Mouse (Mus musculus) spleen, adult 2 months (tissue): Measurements from ENCODE around the gene Gm20924. TPM values are rescaled to one million over a fixed set of nuclear protein-coding genes. Genes with fewer than 3 reads are reported as not detected.
"Not testable (repeated sequence)": the region's sequence is repeated elsewhere in the genome, so short reads cannot be mapped to it uniquely, and the experiment has no call there.

ENCODE experiments used
- DNase-seq, 2 experiments: peaks; one replicate each; pipeline versions ENCODE4 v3.0.0 to v3.0.0-alpha.2; 2012 to 2021; ENCODE audit warnings: low spot score in 2 of 2, low read depth in 1 of 2
- H3K27ac ChIP-seq: fragments of 200-500 bp; 2 replicates; pipeline ENCODE4 v1.5.1; 2012; ENCODE audit warnings: low read length, inconsistent platforms; ENCODE audit not compliant: insufficient read depth
- H3K27me3 ChIP-seq: fragments of 200-500 bp; 2 replicates; pipeline ENCODE4 v1.6.1; 2012; ENCODE audit warnings: mild to moderate bottlenecking, moderate library complexity, low read length, inconsistent platforms; ENCODE audit not compliant: control insufficient read depth, insufficient read depth
- H3K36me3 ChIP-seq: fragments of 200-500 bp; 2 replicates; pipeline ENCODE4 v1.6.1; 2012; ENCODE audit warnings: mild to moderate bottlenecking, low read length, inconsistent platforms; ENCODE audit not compliant: control insufficient read depth, insufficient read depth
- H3K4me1 ChIP-seq: fragments of 200-500 bp; 2 replicates; pipeline ENCODE4 v1.6.1; 2011; ENCODE audit warnings: inconsistent platforms; ENCODE audit not compliant: control insufficient read depth, insufficient read depth, insufficient read length
- H3K4me3 ChIP-seq: fragments of 200-500 bp; 2 replicates; pipeline ENCODE4 v1.5.1; 2011; ENCODE audit warnings: mild to moderate bottlenecking, inconsistent platforms; ENCODE audit not compliant: insufficient read depth, insufficient read length; ENCODE audit errors: extremely low read depth
- WGBS: fragments of 180-500 bp; shearing (Covaris S2); methylation state at CpG from one replicate; pipeline ENCODE4 v1.1.7; 2018; 5-methylcytosine and 5-hydroxymethylcytosine counted together
- polyA plus RNA-seq: library from polyadenylated mRNA; depleted of rRNA; stranded (reverse); fragments of >200 nt; gene quantifications from 2 replicates; pipeline ENCODE4 v1.2.3, GENCODE M21; 2012; rRNA removed

Gene Gm20924
- polyA plus RNA-seq: not detected in 2 replicates

DNA sequence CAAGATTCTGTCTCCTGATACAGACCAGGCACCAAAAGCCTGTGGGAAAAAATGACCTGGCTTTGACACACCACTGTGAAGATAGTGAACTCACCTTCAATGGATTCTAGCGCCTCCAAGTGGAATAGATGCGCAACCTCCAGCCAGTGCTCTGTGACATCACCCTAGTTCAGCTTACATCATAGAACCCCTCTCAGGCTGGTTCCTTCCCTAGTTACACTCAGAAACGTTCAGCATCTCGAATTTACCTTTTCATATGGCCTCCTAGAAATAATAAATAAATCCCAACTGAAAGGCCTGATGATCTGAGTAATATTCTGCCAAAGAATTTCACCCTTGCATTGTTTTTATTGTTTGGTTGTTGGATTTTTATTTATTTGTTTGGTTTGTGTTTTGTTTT is at the start of gene Gm20924:
Gene Gm20924, minus strand, starts transcription at position 101 of the 400 bp plus-strand sequence.
- not testable (repeated sequence) for H3K27me3 ChIP-seq, H3K4me3 ChIP-seq, DNase-seq, H3K4me1 ChIP-seq, H3K27ac ChIP-seq, H3K36me3 ChIP-seq
- no CpG with 5 or more reads among the region's 4 CpGs for WGBS

Other genes with a start within 250 kb of the Gm20924 start
- gene Gm20736, start 170.2 kb upstream of the Gm20924 start, polyA plus RNA-seq: not detected in 2 replicates